Mouse (Mus musculus) C2C12 (cell line): ENCODE data around the gene Fos.

ENCODE experiments used
- CEBPB ChIP-seq: IDR thresholded peaks from one replicate; pipeline ENCODE4 v1.6.1; 2011; ENCODE audit warnings: low read depth, mild to moderate bottlenecking, control low read depth, moderate library complexity
- CTCF ChIP-seq: IDR thresholded peaks from one replicate; pipeline ENCODE4 v1.5.1; 2011; ENCODE audit not compliant: control insufficient read depth, insufficient read depth, insufficient read length
- MYOD1 ChIP-seq: IDR thresholded peaks from one replicate; pipeline ENCODE4 v1.6.1; 2011; ENCODE audit warnings: low read depth; ENCODE audit not compliant: control insufficient read depth, insufficient read length

DNA sequence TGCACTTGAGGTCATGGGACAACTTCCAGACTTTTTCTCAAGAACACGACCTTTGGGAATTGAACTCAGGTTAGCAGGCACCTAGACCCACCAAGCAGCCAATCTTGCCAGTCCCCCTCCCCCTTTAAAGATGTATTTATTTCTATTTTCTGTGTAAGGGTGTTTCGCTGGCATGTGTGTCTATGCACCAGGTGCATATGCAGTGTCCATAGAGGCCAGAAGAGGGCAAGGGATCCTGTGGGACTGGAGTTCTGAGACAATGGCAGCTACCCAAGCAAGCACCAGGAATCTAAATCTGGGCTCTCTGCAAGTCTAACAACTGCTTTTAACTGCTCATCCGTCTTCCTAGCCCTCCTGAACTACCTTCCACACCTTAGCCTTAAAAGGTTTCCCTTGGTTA is 4.1 kb downstream of the Fos start:
- TF ChIP-seq CTCF: no peak
- TF ChIP-seq CEBPB: no peak
- TF ChIP-seq MYOD1: no peak
